Mouse (Mus musculus) spleen, embryonic (tissue): ENCODE results near the gene Lrfn1.
"Not testable (repeated sequence)": the region's sequence is repeated elsewhere in the genome, so short reads cannot be mapped to it uniquely, and the experiment has no call there.

Experiments
- CTCF ChIA-PET: fragments of 350-600 bp; sonication (Branson Sonifier 250); formaldehyde crosslinking; loops from one replicate; lab custom pipeline; 2022; lab: Charles Lee

Lrfn1 gene

DNA sequence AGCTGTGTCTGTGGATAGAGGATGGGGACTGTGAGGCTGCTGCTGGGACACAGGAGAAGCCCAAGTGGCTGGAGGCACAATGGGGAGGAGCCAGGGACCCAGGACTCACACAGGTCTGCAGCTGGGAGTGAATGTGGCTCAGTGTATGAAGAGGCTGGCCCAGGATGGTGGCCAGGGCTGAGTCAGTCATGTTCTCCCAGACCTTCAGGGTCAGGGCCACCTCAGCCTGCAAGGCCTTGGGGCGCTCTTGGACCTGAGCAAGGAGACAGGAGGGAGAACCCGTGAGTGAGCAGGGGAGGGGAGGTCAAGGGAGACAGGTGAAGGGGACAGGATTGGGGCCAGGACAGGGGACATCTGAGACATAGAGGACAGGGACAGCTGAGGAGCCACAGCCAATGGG is 57.3 kb downstream of the Lrfn1 start:
- CTCF ChIA-PET = interaction anchor here (0.6 to 0.7 kb wide), 2 partner anchors 7 to 385 kb away, joined by 3 to 5 read pairs; no protein-coding TSS in a partner anchor

DNA sequence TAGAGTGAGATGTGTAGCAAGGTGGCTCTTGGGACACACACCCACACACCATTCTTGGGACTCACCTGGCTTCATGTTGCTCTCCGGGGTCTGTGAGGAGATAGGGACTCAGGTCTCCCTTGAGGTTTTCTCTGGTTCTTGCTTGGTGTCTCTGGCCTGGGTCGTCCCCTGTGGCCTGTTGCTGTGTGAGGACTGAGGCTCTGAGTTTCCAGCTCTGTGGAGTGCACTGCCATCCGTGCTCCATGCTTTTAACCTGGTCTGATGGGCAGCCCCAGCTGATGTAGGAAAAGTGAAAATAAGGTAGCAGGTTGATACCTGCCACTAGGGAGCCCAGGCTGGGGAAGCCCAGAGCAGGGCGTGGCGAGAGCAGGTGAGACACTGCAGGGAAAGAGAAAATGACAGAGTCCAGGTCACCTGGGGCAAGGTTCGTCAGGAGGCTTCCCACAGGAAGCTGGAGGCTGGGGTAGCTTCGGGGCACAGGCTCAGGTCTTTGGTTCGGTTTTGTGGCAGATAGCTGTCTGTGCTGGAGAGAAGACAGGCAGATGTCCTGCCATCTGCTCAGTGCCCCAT is 58.7 kb downstream of the Lrfn1 start, which contains the start of gene Ifnl2:
TSS of gene Ifnl2 (minus strand) at position 51 of the 570 bp plus-strand sequence.
- CTCF ChIA-PET = not testable (repeated sequence)

DNA sequence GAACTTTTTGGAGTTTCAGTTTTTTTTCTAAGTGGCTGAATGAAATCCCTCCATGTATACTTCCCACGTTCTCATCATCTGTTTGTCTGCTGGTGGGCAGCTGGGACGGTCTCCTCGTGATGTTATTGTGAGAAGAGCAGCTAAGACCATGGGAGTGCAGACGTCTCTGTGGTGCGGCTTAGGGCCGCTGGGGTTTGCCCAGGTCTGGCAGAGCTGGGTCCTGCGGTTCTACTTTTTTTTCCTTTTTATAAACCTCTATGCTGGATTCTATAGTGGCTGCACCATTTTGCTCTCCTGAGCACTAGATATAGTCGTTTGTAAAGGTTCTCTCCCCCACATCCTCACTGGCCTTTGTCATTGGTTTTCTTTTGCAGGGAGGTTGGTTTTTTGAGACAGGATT is 59.7 kb downstream of the Lrfn1 start:
- CTCF ChIA-PET = no interaction called here
